Mouse (Mus musculus): ENCODE results near the gene Fkbp15. TPM values are rescaled to one million over a fixed set of nuclear protein-coding genes. Genes with fewer than 3 reads are reported as not detected.
"Not testable (repeated sequence)": the region's sequence is repeated elsewhere in the genome, so short reads cannot be mapped to it uniquely, and the experiment has no call there.

The Fkbp15 gene
- polyA plus RNA-seq, 1 experiment: 22.1 TPM

DNA sequence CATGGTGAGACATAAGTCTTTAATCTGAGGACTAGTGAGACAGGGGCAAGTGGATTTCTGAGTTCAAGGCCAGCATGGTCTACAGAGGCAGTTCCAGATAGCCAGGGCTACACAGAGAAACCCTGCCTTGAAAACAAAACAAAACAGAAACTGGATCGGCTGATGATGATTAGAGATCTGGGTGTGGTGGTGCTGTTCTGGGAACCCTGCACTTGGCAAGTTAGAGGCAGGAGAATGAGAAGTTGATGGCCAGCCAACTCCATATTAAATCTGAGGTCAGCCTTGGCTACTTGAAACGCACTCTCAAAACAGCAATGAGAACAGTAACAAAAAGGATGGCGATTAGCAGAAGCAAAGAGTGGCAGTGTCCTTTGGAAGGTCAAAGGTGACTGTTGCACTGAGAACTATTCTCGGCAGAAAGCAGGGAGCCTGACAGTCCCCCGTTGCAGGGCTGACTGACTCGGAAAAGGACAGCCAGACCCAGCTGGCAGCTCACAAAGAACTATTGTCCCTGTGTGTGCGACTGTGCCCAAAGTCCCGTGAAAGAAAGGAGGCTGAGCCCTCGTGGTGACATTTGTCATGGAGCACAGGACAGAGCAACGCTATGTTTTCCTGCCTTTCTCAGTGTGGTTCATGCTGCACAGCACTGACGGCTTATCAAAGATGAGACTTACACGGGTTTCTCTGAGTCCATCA lies 85.4 kb downstream of the Fkbp15 start:
- Histone ChIP-seq H3K36me3 (ENCODE audit: control insufficient read depth, insufficient read depth, low read length, poor library complexity, severe bottlenecking) (no peaks in the 10 kb centered on the region), H3K9me3 (replicated peaks; ENCODE audit: control insufficient read depth, insufficient read depth, low read length, poor library complexity, severe bottlenecking) (no peaks in the 10 kb centered on the region), H3K9ac (ENCODE audit: low read depth, poor library complexity, severe bottlenecking) (no peak overlapping the region), H3K27ac (ENCODE audit: insufficient read depth, low read length) (no peak overlapping the region), H3K4me1 (ENCODE audit: control insufficient read depth, insufficient read depth, low read length) (no peaks in the 10 kb centered on the region), H3K4me3 (ENCODE audit: low read depth, low read length) (no peak overlapping the region), H3K27me3 (ENCODE audit: control insufficient read depth, insufficient read depth, low read length, poor library complexity, severe bottlenecking) (no peaks in the 10 kb centered on the region)
- no peak for TF ChIP-seq CTCF (IDR thresholded peaks at IDR 0.05; ENCODE audit: low read depth, low read length)
- TF ChIP-seq EP300 (IDR thresholded peaks at IDR 0.05; ENCODE audit: insufficient read depth, low read depth, low read length): no peak
- no peak for TF ChIP-seq POLR2A (IDR thresholded peaks at IDR 0.05; ENCODE audit: insufficient read depth, low read length)

DNA sequence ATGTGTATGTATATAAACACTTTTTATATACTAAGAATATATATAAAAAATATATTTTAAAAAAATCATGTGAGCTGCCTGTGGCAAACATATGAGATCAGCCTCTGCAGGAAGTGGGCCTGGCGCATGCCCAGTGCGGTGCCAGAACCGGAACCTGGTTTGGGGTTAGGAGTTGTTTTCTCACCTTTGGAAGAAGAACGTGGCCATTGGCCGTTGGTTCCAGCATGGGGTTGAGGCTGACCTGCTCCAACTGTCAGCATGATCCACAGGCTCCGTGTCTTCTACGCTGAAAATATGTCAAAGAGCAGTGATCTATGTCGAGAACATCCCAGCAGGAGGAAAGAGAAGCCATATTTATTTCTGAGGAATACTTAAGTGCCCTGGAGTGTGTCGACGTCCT lies 86.4 kb downstream of the Fkbp15 start:
- H3K9ac ChIP-seq (ENCODE audit: low read depth, poor library complexity, severe bottlenecking): no peak overlapping the region
- TF ChIP-seq CTCF (IDR thresholded peaks at IDR 0.05; ENCODE audit: low read depth, low read length) (no peak), EP300 (IDR thresholded peaks at IDR 0.05; ENCODE audit: insufficient read depth, low read depth, low read length) (no peak), POLR2A (IDR thresholded peaks at IDR 0.05; ENCODE audit: insufficient read depth, low read length) (no peak)
- no peaks in the 10 kb centered on the region for H3K27me3 ChIP-seq (ENCODE audit: control insufficient read depth, insufficient read depth, low read length, poor library complexity, severe bottlenecking)
- H3K4me1 ChIP-seq (ENCODE audit: control insufficient read depth, insufficient read depth, low read length): no peaks in the 10 kb centered on the region
- H3K9me3 ChIP-seq (replicated peaks; ENCODE audit: control insufficient read depth, insufficient read depth, low read length, poor library complexity, severe bottlenecking): no peaks in the 10 kb centered on the region
- no peak overlapping the region for H3K4me3 ChIP-seq (ENCODE audit: low read depth, low read length)
- no peaks in the 10 kb centered on the region for H3K36me3 ChIP-seq (ENCODE audit: control insufficient read depth, insufficient read depth, low read length, poor library complexity, severe bottlenecking)
- no peak overlapping the region for H3K27ac ChIP-seq (ENCODE audit: insufficient read depth, low read length)

DNA sequence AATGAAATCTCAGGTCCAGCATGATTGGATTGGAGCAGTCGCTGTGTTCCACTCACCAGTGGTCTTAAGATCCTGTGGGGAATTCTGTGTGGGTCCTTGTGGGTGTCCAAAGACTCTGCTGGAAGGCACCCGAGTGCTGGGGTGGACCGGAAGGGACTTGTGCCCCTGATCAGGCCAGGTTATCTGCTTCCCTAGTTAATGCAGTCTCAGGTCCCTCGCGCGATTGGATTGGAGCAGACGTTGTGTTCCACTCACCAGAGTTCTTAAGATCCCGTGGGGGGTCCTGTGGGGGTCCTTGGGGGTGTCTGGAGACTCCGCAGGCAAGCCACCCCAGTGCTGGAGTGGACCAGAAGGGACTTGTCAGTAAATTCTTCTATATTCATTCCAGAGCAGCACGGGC lies 87.7 kb downstream of the Fkbp15 start:
- no peak overlapping the region for H3K4me3 ChIP-seq (ENCODE audit: low read depth, low read length)
- H3K27me3 ChIP-seq (ENCODE audit: control insufficient read depth, insufficient read depth, low read length, poor library complexity, severe bottlenecking): no peaks in the 10 kb centered on the region
- H3K36me3 ChIP-seq (ENCODE audit: control insufficient read depth, insufficient read depth, low read length, poor library complexity, severe bottlenecking): no peaks in the 10 kb centered on the region
- no peaks in the 10 kb centered on the region for H3K9me3 ChIP-seq (replicated peaks; ENCODE audit: control insufficient read depth, insufficient read depth, low read length, poor library complexity, severe bottlenecking)
- H3K9ac ChIP-seq (ENCODE audit: low read depth, poor library complexity, severe bottlenecking): no peak overlapping the region
- TF ChIP-seq POLR2A (IDR thresholded peaks at IDR 0.05; ENCODE audit: insufficient read depth, low read length) (no peak), CTCF (IDR thresholded peaks at IDR 0.05; ENCODE audit: low read depth, low read length) (no peak), EP300 (IDR thresholded peaks at IDR 0.05; ENCODE audit: insufficient read depth, low read depth, low read length) (no peak)
- no peak overlapping the region for H3K27ac ChIP-seq (ENCODE audit: insufficient read depth, low read length)
- no peaks in the 10 kb centered on the region for H3K4me1 ChIP-seq (ENCODE audit: control insufficient read depth, insufficient read depth, low read length)

DNA sequence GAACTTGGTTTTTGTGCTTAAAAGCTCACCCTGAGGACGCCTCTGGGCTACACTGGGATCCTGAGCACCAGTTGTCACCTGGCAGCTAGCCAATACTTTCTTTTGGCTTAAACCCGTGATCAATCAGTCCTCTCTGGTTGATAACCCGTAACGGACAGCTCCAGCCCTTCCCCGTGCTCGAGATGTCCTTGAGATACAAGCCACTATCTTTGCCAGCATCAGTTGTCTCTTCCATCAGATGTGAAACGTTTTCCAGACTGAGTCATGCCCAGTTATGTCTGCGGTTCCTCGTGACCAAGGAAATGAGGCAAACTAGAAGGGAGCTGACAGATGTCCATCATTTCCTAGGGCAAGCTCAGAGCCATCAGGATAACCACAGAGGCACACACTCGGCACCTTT lies 93.2 kb downstream of the Fkbp15 start:
- Histone ChIP-seq H3K9ac (ENCODE audit: low read depth, poor library complexity, severe bottlenecking) (no peak overlapping the region), H3K36me3 (ENCODE audit: control insufficient read depth, insufficient read depth, low read length, poor library complexity, severe bottlenecking) (no peaks in the 10 kb centered on the region), H3K4me3 (ENCODE audit: low read depth, low read length) (no peak overlapping the region), H3K9me3 (replicated peaks; ENCODE audit: control insufficient read depth, insufficient read depth, low read length, poor library complexity, severe bottlenecking) (no peaks in the 10 kb centered on the region), H3K4me1 (ENCODE audit: control insufficient read depth, insufficient read depth, low read length) (peaks cover 1% of the 10 kb centered on the region), H3K27ac (ENCODE audit: insufficient read depth, low read length) (no peak overlapping the region), H3K27me3 (ENCODE audit: control insufficient read depth, insufficient read depth, low read length, poor library complexity, severe bottlenecking) (no peaks in the 10 kb centered on the region)
- no peak for TF ChIP-seq EP300 (IDR thresholded peaks at IDR 0.05; ENCODE audit: insufficient read depth, low read depth, low read length)
- TF ChIP-seq POLR2A (IDR thresholded peaks at IDR 0.05; ENCODE audit: insufficient read depth, low read length): no peak
- no peak for TF ChIP-seq CTCF (IDR thresholded peaks at IDR 0.05; ENCODE audit: low read depth, low read length)

DNA sequence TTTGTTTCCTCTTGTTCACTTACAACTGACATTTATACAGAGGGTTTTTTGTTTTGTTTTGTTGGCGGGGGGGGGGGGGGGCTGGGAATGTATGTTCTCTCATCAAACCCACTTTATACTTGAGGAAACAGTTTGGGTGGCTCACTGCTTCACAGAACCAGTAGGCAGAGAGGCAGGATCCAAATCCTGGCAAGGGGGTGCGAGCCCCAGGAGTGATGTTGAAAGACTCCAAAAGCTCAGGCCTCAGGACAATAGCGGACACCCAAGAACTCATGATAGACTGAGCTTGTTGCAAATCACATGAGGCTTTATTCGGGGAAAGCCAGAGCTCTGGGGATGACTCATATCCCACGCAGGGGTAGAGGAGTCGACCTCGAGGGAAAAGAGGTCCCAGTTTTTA lies 94.3 kb downstream of the Fkbp15 start:
- not testable (repeated sequence) for H3K27ac ChIP-seq (ENCODE audit: insufficient read depth, low read length); H3K36me3 ChIP-seq (ENCODE audit: control insufficient read depth, insufficient read depth, low read length, poor library complexity, severe bottlenecking); H3K27me3 ChIP-seq (ENCODE audit: control insufficient read depth, insufficient read depth, low read length, poor library complexity, severe bottlenecking); H3K9ac ChIP-seq (ENCODE audit: low read depth, poor library complexity, severe bottlenecking); H3K4me1 ChIP-seq (ENCODE audit: control insufficient read depth, insufficient read depth, low read length); H3K4me3 ChIP-seq (ENCODE audit: low read depth, low read length); H3K9me3 ChIP-seq (replicated peaks; ENCODE audit: control insufficient read depth, insufficient read depth, low read length, poor library complexity, severe bottlenecking)

- H3K27ac ChIP-seq (ENCODE audit: insufficient read depth, low read length): no peak overlapping the region
- no peak overlapping the region for H3K4me3 ChIP-seq (ENCODE audit: low read depth, low read length)
- H3K27me3 ChIP-seq (ENCODE audit: control insufficient read depth, insufficient read depth, low read length, poor library complexity, severe bottlenecking): no peaks in the 10 kb centered on the region
- no peak overlapping the region for H3K9ac ChIP-seq (ENCODE audit: low read depth, poor library complexity, severe bottlenecking)
- no peaks in the 10 kb centered on the region for H3K9me3 ChIP-seq (replicated peaks; ENCODE audit: control insufficient read depth, insufficient read depth, low read length, poor library complexity, severe bottlenecking)
- H3K36me3 ChIP-seq (ENCODE audit: control insufficient read depth, insufficient read depth, low read length, poor library complexity, severe bottlenecking): no peaks in the 10 kb centered on the region
- no peak for TF ChIP-seq EP300 (IDR thresholded peaks at IDR 0.05; ENCODE audit: insufficient read depth, low read depth, low read length)
- no peak for TF ChIP-seq POLR2A (IDR thresholded peaks at IDR 0.05; ENCODE audit: insufficient read depth, low read length)
- no peak for TF ChIP-seq CTCF (IDR thresholded peaks at IDR 0.05; ENCODE audit: low read depth, low read length)
- peaks cover 1% of the 10 kb centered on the region for H3K4me1 ChIP-seq (ENCODE audit: control insufficient read depth, insufficient read depth, low read length)
Measured at GRCm38 (mm10) chr4:62265154-62265836, 95.1 kb downstream of the Fkbp15 start.
